Mouse (Mus musculus) heart, adult 2 months (tissue): ENCODE measurements around the gene Kcnh1.

Source experiments
- CTCF ChIP-seq: fragments of 200-600 bp; IDR thresholded peaks from 2 replicates; pipeline ENCODE4 v1.8.1; 2022; ENCODE audit warnings: antibody characterized with exemption, mild to moderate bottlenecking, moderate library complexity
- EP300 ChIP-seq: fragments of 200-500 bp; IDR thresholded peaks from 2 replicates; pipeline ENCODE4 v1.6.1; 2011; ENCODE audit warnings: low read depth, low read length, control low read depth; ENCODE audit not compliant: insufficient read depth

DNA sequence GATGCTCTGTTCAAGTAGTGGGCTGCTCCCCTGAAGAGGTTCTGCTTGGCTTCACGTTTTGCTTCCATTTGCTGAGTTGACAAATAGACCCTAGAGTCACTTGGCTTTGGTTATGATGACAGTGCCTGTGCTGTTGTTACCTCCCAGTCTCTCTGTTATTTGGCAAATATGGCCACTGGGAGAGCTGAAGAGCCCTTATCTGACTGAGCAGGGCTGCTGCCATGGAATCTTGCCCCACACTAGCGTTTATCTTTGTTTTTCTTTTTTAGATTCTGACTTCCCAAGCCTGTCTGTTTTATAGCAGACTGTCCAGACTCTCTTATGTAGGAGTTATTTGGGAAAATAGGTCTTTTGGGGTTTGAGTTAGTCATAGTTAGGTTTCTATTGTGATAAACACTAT, 21.9 kb downstream of the Kcnh1 start:
- no peak for TF ChIP-seq CTCF
- no peak for TF ChIP-seq EP300
